Mouse (Mus musculus) stomach, postnatal 0 days (tissue): ENCODE measurements around the gene Sass6.

Source experiments
- CTCF ChIP-seq: IDR thresholded peaks from 2 replicates; pipeline ENCODE4 v1.5.1; 2016; ENCODE audit warnings: antibody characterized with exemption, low read depth, mild to moderate bottlenecking, moderate library complexity
- EP300 ChIP-seq: optimal IDR thresholded peaks from 2 replicates; pipeline ENCODE3; 2016; ENCODE audit warnings: antibody characterized with exemption

DNA sequence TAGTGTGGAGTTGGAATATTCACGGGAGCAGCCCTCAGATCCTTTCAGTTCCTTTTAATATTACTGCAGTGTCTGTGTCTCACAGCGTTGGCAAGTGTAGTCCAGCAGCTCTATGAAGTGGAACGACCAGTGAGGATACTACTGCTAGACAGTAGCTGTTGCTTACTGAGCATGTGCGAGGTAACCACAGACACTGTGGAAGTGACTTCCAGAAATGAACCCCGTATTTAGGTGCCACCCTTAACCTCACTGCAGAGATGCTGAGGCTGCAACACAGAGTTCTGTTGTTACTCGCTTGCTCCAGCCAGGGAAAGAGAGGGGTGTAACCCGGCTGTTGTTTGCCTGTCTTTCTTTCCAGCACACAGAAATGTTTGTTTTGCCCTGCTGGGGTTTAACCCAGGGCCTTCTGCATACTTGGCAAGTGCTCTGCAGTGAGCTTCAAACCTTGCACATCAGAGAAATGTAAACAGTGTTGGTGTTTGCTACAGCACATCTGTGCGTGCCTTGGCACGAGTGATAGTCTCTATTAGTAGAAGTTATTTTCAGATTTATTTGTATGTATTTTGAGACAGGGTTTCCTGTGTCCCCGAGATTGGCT is 19.6 kb downstream of the Sass6 start, which contains the start of gene Trmt13:
- TF ChIP-seq CTCF (no peak), EP300 (no peak)
